Mouse (Mus musculus): Measurements from ENCODE around the gene Rab3a.

DNA sequence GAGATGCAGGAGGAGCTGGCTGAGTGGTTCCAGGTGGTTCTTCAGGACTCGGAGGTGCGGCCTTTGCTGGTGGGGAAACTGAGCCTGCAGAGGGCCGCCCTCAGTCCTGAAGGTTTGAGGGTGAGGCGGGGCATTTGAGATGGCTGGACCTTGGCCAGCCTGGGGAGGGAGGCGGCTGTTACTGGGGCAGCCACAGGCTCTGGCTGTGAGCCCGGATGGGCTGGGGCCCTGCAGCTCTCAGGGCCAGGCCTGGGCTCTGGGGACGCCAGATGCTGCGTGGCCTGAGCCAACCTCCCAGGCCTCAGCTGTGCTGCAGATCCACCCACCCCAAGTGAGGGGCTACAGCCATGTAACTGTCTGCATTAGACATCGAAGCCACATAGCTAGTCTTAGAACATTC lies 19.4 kb downstream of the Rab3a start:
- TF ChIP-seq CTCF (IDR thresholded peaks at IDR 0.05; ENCODE audit: extremely low read depth, insufficient read depth, low read length): no peak
- TF ChIP-seq POLR2A (IDR thresholded peaks at IDR 0.05; ENCODE audit: extremely low read depth, insufficient read depth, low read length): no peak
